ENCODE assay signal across 23 mouse cellular contexts in the genomic region with DNA sequence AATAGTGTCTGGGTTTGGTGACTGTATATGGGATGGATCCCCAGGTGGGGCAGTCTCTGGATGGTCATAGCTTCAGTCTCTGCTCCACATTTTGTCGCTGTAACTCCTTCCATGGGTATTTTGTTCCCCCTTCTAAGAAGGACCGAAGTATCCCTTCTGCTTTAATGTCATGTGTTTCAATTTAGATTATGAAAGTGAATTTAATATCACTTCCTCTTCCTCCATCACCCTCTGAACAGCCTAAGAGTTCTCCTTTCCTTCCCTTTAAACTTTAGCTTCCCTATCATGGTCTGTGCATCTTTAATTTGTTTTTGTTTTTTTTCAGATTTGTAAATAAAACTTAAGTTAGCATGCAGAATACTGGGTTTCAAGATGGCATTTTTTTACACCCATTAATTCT.
"Had no signal": no experiment of that assay in that cellular context is flagged by ENCODE, and none has a peak within 500 bp of the region (broad histone marks: within the 10 kb centered on the region; RNA-seq: fewer than 3 reads in every experiment).

No protein-coding gene starts in this region.

- H3K27me3 ChIP-seq: heart, embryonic 13.5 days; heart, embryonic 15.5 days; hindbrain, embryonic 13.5 days; hindbrain, embryonic 15.5 days; intestine, embryonic 15.5 days; kidney, embryonic 15.5 days; limb, embryonic 12.5 days had no signal

- H3K27ac ChIP-seq: gastrocnemius, adult 2 months; heart, adult 2 months; heart, embryonic 13.5 days; heart, embryonic 15.5 days; hindbrain, embryonic 13.5 days; hindbrain, embryonic 15.5 days; intestine, embryonic 15.5 days; kidney, embryonic 15.5 days; kidney, postnatal 0 days; left cerebral cortex, adult 2 months; limb, embryonic 10.5 days; limb, embryonic 12.5 days had no signal

- H3K36me3 ChIP-seq: heart, embryonic 13.5 days; heart, embryonic 15.5 days; hindbrain, embryonic 13.5 days; hindbrain, embryonic 15.5 days; intestine, embryonic 15.5 days; kidney, embryonic 15.5 days; limb, embryonic 10.5 days; limb, embryonic 12.5 days had no signal

- DNase-seq: gastrocnemius, adult 2 months; gastrocnemius, postnatal 10 days; gastrocnemius, postnatal 25 days; heart, adult 2 months; heart, postnatal 14 days; heart, postnatal 36 days; kidney, adult 2 months; kidney, adult 9 months; kidney, postnatal 14 days; kidney, postnatal 36 days; liver had no signal

- H3K4me1 ChIP-seq: heart, embryonic 13.5 days; heart, embryonic 15.5 days; intestine, embryonic 15.5 days; kidney, embryonic 15.5 days; limb, embryonic 10.5 days had no signal

- ATAC-seq: inflammation-experienced regulatory T-cells, adult 6 months; intestine, embryonic 15.5 days; intestine, postnatal 0 days had no signal

- H3K4me3 ChIP-seq: gastrocnemius, adult 2 months; heart, adult 2 months; heart, embryonic 13.5 days; heart, embryonic 15.5 days; hindbrain, embryonic 13.5 days; hindbrain, embryonic 15.5 days; intestine, embryonic 15.5 days; kidney, embryonic 15.5 days; left cerebral cortex, adult 2 months; limb, embryonic 10.5 days; limb, embryonic 12.5 days had no signal
